Mouse (Mus musculus): ENCODE data around the gene Pdzd3.
"Not testable (repeated sequence)": the region's sequence is repeated elsewhere in the genome, so short reads cannot be mapped to it uniquely, and the experiment has no call there.

Pdzd3 gene

DNA sequence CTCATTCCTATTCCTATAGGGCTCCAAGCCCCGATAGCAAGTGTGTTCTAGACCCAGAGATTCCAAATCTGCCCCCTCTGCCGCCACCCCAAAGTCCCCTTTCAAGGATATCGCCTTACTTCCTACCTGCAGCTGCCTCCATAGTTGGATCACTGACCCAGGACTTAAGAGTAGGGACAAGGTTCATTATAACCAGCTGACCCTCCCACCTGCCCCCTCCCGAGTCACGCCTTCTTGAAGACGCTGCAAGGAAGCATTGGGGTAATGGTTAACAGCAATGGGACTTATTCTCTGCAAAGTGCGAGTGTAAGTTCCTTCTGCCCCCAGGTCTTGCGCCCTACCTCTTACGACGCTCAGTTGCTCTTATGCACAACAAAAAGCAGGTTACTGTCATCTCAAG lies at the start of gene Pdzd3:
TSS of gene Pdzd3 (minus strand) at position 158 of the 400 bp plus-strand sequence.
- DNase-seq (ENCODE audit: low read depth) = no peak

DNA sequence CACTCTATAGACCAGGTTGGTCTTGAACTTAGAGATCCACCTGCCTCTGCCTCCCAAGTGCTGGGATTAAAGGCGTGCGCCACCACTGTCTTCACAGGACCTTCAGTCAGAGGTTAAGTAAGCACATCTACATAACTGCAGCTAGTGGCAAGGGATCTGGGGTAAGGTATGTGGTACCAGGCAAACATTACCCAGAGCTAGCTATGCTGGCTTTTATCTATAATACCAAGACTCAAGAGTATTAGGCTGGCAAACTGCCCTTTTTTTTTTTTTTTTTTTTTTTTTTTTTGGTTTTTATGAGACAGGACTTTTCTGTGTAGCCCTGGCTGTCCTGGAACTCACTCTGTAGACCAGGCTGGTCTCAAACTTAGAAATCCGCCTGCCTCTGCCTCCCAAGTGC lies 48.7 kb upstream of the Pdzd3 start:
- not testable (repeated sequence) for DNase-seq (ENCODE audit: low read depth)

DNA sequence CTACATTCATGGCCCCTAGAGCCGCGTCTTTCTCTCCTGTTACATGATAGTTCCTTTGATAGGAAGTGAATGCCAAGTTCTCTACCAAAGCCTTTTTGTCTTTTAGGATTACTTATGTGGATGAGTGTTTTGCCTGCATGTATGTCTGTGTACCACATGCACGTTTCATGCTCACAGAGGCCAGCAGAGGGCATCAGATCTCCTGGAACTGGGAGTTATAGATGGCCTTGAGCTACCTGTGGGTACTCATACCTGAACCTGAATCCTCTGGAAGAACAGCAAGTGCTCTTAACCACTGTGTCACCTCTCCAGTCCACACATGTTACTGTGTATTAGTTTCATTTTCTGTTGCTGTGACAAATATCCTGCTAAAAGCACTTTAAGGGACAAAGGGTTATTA lies 41.2 kb upstream of the Pdzd3 start:
- DNase-seq (ENCODE audit: low read depth) = peak; percentile 44

DNA sequence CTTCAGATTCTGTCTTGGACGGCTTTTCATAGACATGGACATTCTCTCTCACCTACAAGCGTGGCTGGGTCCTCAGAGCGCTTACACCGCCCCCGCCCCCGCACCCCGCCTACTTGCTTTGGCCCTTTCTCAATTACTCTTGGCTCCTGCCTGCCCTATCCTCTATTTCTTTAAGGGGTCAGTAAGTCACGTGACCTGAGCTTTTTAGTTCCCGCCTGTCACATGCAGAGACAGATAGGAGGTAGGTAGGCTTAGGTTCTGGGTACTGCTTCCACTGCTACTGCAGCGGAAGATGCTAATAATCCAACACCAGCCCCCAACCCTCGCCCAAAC lies 37.7 kb upstream of the Pdzd3 start:
- DNase-seq (ENCODE audit: low read depth) = peak; percentile 63

DNA sequence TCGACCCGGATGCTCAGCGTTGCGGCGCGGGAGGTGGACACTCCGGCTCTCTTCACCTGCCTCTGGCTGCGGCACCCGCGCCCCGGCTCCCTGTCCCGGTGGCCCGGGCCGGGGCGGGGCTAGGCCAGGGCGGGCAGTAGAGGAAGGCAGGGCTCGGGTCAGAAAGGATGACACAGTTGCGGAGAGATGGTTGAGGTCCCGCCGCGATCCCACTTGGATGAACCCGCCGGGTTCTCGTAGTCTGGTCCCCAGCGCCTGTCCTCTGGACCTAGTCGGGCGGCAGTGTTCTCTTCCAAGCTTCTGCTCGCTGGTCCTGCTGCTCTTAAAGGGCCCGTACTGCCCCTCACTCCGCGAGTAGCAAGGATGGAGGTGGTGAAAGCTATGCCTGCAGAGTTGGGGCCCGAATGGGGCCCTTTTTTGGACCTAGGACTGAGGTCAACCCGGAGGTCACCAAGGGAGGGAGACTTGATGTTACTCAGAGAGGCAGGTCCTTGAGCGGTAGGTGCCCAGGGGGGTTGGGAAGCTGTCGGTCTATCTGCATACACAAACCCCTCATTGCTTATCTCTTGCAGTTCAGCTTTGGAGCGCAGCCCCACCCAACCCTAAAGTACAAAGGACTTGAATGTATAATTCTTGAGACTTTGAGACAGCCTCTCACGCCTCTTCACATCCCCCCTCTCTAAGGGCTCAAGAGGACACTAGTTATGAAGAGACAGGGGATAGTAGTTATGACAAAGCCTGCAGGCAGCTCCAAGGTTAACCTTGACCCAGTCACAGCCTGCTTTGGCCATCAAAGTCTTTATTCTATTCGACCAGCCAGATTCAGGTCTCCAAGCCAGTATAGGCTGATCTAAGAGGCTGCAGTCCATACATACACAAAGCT lies 37.0 kb upstream of the Pdzd3 start, which contains the start of gene Abcg4:
TSS of gene Abcg4 (minus strand) at position 540 of the 883 bp plus-strand sequence.
- peak; percentile 85 for DNase-seq (ENCODE audit: low read depth)

DNA sequence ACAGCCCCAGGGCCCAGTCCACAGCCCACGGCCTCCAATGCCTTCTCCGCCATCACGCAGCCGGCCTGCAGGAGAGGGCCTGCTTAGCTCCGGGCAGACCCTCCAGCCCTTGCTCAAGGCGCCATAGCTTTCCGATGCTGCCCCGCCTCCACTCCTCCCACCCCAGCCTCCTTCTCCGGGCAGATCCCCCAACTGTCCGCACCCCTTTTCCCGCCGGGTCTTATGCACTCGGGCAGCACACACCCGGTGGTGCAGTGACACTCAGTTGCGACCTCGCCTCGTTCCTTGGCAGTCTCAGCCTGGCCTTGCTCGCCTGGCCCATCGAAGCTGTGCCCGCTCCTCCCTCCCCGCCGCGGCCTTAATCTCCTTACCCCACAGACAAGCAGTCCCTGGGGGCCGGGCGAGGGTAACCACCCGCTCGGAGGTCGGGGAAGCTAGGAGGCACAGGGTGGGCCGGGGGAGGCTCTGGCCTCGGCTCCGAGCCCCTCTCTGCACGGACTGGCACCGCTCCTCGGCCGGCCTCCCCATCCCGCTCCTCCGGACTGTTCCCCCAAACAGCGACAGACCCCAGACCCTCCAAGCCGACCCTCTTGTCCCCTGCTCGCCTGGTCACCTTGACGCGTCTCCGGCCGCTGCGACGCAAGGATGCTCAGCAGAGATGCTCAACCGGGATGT lies 36.3 kb upstream of the Pdzd3 start:
- no peak for DNase-seq (ENCODE audit: low read depth)

DNA sequence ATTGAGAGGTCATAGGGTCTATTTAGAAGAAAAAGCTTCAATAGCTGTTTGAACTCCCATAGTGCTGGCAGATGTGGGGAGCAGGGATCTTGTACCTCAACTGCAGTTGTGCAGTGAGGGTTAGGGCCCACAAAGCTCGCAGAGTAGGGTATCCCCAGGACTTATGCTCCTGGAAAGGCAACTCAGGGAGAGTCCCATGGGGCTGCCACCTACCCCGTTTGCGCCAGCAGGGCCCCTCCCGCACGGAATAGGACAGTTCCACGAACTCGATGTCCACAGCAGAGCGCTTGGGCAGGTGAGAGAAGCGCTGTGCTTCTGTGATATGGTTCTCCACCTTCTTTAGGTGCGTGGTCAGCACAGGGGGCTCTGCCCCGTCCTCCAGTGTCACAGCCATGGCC lies 35.7 kb upstream of the Pdzd3 start:
- no peak for DNase-seq (ENCODE audit: low read depth)

DNA sequence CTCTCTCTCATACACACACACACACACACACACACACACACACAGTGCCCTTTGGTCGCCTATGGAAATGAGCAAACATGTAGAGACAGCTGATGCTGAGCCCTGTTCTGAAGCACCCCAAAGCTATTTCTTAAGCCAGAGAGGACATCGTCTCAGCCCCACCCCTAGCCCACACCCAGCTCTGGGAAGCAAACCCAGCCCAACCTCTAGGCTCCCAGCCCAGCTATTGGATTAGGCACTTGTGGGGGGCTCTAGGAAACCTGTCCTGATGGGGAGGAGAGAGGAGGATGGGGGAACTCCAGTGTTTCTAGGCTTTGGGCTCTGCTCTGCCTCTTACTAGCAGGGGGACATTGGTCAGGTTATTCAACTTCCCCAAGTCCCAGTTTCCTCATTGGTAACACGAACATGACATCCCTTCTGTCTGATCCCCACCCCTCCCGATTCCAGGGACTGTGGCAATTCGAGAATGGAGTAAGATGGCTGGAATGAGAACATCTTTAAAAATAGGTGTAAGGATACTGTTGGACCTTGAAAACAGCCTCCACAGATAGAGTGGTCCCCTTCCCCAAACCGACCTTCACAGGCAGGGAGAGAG lies 35.1 kb upstream of the Pdzd3 start:
- DNase-seq (ENCODE audit: low read depth) = peak; percentile 48

DNA sequence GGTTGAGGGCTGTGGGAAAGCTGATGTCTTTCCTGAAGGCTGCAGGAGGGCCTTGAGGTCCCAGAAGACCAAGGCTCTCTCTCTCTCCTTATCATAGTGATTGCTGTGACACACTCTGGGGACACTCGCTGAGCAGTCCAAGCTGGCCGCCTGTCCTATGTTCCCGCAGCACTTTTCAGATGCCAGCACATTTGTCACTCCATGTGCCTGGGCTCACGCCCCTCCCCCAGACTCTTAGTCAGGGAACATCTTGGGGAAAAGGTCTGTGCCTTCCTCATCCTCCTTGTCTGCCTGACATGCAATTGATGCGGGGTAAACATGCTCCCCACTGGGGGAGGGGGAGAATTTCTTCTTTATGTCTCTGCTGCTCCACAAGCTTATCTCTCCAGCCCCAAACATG lies 31.9 kb upstream of the Pdzd3 start:
- no peak for DNase-seq (ENCODE audit: low read depth)

DNA sequence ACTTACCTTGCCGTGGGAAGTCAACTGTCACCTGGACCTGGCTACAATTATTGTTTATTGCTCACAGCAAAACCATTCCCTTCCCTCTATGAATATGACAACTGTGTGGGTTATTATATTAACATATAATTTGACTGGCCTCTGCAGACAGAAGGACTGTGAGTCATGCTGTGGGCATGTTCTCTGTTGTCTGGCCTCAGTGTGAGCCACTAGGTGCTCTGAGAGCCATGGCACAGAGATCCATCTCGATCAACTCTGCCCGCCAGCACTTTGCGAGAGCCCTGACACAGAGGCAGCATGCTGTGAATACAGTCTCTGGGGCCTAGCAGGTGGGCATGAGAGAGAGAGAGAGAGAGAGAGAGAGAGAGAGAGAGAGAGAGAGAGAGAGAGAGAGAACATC lies 18.7 kb upstream of the Pdzd3 start:
- DNase-seq (ENCODE audit: low read depth) = no peak

DNA sequence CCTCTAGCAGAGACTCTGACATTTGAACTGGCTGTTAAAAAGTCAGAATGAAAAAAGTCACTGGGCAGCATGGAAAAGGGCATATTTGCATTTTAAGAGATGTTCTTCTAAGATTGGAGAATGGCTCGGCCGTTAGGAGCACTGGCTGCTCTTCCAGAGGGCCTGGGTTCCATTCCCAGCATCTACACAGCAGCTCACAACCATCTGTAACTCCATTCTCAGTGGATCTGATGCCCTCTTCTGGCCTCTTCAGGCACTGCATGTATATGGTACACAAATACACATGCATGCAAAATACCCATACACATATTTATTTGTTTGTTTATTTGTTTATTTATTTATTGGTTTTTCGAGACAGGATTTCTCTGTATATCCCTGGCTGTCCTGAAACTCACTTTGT lies 17.8 kb upstream of the Pdzd3 start:
- peak; percentile 48 for DNase-seq (ENCODE audit: low read depth)

DNA sequence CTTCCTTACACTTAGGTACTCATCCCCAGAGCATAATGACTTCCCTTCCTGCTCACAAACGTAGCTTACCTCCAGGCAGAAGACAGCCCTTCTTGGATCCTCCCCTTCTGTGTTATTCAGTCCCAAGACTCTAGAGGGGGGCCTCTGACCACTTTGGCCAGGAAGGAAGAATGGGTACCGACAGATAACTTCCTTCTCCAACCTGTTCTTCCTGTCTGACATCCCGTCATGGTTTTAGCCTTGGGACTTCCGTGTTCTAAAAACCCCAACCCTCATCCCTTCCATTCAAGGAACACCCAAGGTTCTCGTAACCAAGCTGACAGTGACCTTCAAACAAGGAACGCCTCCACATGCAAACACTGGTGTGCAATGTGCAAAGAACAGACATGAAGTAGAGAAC lies 17.2 kb upstream of the Pdzd3 start, which contains the start of gene Nlrx1:
TSS of gene Nlrx1 (minus strand) at position 168 of the 400 bp plus-strand sequence.
- DNase-seq (ENCODE audit: low read depth) = peak; percentile 53

DNA sequence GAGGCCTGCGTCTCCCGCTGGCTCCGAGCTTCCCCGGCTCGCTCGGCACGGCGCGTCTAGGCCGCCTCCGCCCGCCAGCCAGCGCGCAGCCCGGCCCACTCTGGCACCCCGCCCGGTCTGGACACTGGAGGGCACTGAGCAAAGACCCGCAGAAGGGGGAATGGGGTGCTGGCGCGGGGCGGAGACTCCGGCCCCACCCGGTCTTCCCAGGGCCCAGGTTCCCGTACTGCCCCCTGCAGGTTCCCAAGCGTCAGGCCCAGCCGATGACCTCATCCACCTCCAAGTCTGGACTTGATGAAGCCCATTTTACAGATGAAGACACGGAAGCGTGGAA lies 16.7 kb upstream of the Pdzd3 start:
- peak; percentile 80 for DNase-seq (ENCODE audit: low read depth)

DNA sequence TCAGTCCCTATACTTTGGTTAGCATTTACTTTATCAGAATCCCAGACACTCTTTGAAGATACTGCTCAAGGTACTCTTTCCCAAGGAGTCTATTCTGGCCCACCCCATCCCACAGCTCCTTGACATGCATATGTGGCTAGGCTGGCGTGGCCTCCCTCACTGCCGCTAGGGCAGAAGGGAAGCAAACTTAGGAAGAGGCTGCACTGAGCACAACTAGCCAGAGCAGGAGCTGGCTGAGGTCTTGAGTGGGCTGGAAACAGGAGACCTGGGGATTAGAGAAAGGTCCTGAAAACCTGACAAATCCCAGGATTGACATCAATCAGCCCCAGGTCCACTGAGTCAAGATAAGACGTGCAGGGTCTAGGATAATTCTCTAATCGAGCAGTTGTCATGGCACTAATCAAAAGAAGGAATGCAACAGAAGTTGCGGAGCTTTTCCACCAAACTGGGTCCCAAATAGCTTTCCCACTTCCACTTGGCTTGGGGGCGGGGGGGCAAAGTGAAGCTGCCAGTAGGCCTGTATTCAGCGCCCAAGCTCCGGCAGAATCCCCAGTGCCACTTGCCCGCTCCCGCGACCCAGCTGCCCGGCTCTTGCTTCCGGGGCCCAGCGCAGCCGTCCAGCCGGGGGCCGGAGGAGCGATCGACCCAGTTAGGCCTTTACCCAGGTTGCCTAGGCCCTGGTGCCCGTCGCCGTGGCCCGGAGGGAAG lies 16.2 kb upstream of the Pdzd3 start:
- no peak for DNase-seq (ENCODE audit: low read depth)

DNA sequence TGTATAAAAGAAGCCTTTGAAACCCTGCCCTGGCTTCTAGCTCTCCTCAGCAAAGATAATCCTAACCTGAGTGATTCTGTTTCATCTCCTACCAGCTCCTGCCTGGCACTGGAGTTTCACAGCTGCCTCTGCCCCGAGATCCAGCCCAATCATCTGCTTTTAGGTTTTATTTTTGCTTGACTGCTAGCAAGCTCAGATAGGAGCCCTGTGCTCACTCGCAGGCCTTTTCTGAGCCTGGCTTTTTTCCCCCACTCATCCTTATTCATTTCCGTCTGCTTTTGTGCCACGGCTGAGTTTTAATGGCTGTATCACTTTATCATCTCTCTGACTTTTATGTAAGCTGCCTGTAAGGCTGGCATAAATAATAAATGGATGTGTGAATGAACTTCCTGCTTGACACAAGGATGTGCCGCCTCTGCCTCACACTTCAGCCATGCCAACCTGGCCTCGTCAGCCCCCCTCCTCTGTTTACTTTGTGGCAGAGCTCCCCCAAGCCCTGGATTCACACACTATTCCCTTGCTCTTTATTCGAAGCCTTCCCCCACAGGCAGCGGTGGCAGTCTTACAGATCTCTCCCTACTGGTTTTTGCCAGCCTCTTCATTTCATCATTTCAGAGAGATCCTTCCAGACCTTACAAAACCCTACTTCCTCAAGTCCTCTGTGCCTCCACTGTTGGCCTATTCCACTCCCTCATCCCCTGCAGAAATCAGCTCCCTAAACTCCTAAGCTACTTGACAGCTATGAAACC lies 15.4 kb upstream of the Pdzd3 start:
- no peak for DNase-seq (ENCODE audit: low read depth)

DNA sequence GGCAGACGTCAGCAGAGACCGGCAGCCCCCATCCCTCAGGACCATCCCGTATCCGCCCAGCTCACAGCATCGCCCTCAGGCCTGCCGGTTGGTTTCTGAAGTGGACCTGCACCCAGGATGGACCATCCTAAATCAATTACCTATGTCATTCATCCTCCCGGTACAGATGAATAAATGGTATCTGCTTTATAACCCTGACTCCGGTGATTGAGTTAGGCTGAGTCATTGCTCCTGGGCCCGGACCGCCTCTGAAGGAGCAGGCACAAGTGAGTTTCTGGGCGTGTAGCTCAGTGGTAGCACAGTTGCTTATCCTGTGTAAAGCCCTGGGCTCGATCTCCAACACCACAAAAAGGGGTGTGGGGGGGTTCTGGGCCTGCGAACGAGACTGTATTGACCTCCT lies 10.1 kb upstream of the Pdzd3 start:
- no peak for DNase-seq (ENCODE audit: low read depth)

DNA sequence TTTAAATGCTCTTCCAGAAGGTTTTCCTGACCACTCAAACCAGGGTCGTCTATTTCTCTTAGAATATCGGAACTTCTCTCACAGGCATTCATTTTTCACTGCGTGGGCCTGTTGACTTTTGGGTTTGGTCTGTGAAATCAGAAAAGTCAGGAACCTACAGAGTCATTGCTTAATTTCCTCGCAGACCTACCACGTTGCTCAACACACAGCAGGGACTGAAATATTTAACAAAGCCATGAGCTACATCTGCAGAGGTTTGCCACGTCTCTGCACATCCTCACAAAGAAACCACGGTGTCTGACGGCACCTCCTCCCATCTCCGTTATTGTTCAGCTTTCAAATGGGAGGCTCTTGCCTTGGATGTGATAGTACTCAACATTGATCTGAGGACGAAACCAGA lies 7.7 kb upstream of the Pdzd3 start:
- no peak for DNase-seq (ENCODE audit: low read depth)

DNA sequence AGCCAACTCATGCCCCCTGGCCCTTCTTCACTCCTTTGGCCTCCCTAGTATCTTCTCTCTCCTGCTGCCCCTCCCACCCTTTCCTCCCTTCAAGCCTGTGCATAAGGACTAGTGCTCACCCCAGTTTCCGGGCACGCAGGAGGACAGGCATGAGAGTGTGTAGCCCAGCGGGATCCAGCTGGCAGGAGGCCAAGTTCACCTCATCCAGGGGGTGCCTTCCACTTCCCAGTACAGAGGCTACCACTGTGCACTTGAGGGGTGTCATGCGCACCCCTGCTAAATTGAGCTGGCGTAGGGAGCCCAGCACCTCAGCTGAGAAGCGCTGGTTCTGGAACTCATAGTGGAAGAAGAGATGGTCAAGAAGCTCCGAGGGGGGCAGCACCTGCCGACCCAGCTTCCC lies 4.9 kb upstream of the Pdzd3 start:
- no peak for DNase-seq (ENCODE audit: low read depth)

DNA sequence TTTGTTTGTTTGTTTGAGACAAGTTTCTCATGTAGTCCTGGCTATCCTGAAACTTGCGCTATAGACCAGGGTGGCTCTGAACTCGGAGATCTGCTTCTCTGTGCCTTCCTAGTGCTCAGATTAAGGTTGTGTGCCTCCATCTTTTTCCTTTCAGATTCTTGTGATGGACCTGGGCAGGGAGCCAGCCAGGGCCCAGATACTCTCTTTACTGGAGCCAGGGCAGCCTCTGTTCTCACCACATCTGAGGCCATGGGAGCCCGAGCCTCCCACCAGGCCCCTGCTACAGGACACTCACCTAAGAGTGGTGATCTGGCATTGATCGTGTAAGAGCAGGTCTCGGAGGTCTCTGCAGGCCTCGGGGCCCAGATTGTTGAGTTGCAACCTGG lies 3.9 kb upstream of the Pdzd3 start:
- no peak for DNase-seq (ENCODE audit: low read depth)

DNA sequence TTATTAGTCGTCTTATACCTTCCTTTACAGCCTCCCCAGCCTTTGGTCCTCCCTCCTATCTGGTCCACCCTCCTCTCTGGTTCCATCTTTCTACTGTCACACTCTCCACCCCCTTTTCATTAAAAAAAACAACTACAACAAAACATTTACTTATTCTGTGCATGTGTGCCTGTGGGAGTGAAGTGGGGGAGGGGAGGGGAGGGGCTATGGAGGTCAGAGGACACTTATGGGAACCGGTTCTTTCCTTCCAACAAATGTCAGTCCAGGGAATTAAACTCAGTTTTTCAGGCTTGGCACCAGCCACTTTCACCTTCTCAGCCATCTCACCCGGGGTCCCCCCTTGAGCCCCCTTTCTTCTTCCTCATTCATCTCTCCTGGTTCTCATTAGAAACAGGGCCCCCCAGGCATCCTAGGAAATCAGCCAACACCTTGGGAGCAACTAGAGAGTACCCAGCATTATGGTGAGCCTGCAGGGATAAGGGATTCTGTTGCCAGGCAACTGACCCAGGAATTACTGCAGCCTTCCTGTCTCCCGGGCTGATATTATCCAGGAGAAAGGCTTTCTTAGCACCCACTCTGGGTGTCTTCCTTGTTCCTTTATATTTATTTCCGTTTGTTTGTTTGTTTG lies 3.4 kb upstream of the Pdzd3 start:
- no peak for DNase-seq (ENCODE audit: low read depth)

DNA sequence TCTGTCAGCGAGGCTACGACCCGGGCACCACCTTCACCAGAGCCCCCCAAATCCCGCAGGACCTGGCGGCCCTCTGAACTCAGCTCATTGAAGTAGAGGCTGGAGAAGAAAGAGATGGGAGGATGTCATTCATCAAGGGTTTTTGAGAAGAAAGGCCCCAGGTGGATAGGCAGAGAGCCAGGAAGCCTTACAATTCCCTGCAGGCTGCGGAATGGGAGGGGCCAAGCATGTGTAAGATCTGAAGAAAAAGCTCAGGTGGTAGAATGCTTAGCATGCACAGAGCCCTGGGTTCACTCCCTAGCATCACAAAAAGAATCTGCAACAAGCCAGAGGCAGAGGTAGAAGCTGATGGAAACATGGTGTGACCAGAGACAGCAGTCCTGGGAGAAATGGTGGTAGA lies 2.2 kb upstream of the Pdzd3 start:
- no peak for DNase-seq (ENCODE audit: low read depth)
